Mouse (Mus musculus) embryo, embryonic 10 days (tissue): ENCODE measurements around the gene Frrs1l.

Experiments
- DNase-seq: peaks from one replicate; pipeline ENCODE4 v3.0.0-alpha.2; 2015; ENCODE audit warnings: low spot score

The Frrs1l gene

GRCm38 (mm10) chr4:56990215-56990584, at the start of gene Frrs1l:
Frrs1l (minus strand) TSS chr4:56990391.
- DNase-seq: peak; percentile 32

- peak; percentile 72 for DNase-seq
Measured at GRCm38 (mm10) chr4:57039127-57040031, 49.2 kb upstream of the Frrs1l start.

GRCm38 (mm10) chr4:57037554-57037953, 47.4 kb upstream of the Frrs1l start:
- no peak for DNase-seq

- no peak for DNase-seq
Measured at GRCm38 (mm10) chr4:57034169-57034568, 44.0 kb upstream of the Frrs1l start.

- DNase-seq: no peak
Measured at GRCm38 (mm10) chr4:57031440-57031839, 41.2 kb upstream of the Frrs1l start.

GRCm38 (mm10) chr4:57027954-57028353, 37.8 kb upstream of the Frrs1l start:
- no peak for DNase-seq

GRCm38 (mm10) chr4:57023527-57023926, 33.3 kb upstream of the Frrs1l start:
- DNase-seq: no peak

GRCm38 (mm10) chr4:57021288-57021687, 31.1 kb upstream of the Frrs1l start:
- DNase-seq: peak; percentile 35

GRCm38 (mm10) chr4:57017229-57017628, 27.0 kb upstream of the Frrs1l start:
- peak; percentile 78 for DNase-seq

- DNase-seq: no peak
Measured at GRCm38 (mm10) chr4:57016366-57017171, 26.4 kb upstream of the Frrs1l start.

- no peak for DNase-seq
Measured at GRCm38 (mm10) chr4:57015032-57015431, 24.8 kb upstream of the Frrs1l start.

GRCm38 (mm10) chr4:57011454-57012046, 21.4 kb upstream of the Frrs1l start:
- DNase-seq: no peak

- DNase-seq: no peak
Measured at GRCm38 (mm10) chr4:57010919-57011318, 20.7 kb upstream of the Frrs1l start.

- DNase-seq: no peak
Measured at GRCm38 (mm10) chr4:57010425-57010824, 20.2 kb upstream of the Frrs1l start.

- DNase-seq: no peak
Measured at GRCm38 (mm10) chr4:57007717-57008116, 17.5 kb upstream of the Frrs1l start.

- DNase-seq: no peak
Measured at GRCm38 (mm10) chr4:57005011-57005410, 14.8 kb upstream of the Frrs1l start.

GRCm38 (mm10) chr4:57003886-57004285, 13.7 kb upstream of the Frrs1l start:
- DNase-seq: no peak

GRCm38 (mm10) chr4:57002751-57003150, 12.6 kb upstream of the Frrs1l start:
- DNase-seq: peak; percentile 47

GRCm38 (mm10) chr4:57001437-57001836, 11.2 kb upstream of the Frrs1l start:
- no peak for DNase-seq

- DNase-seq: no peak
Measured at GRCm38 (mm10) chr4:56993331-56993730, 3.1 kb upstream of the Frrs1l start.

- DNase-seq: no peak
Measured at GRCm38 (mm10) chr4:56991951-56992350, 1.8 kb upstream of the Frrs1l start.

GRCm38 (mm10) chr4:56989431-56990214, 568 bp downstream of the Frrs1l start:
- DNase-seq: peak; percentile 22
